Mouse (Mus musculus) lung, postnatal 0 days (tissue): ENCODE data around the gene Vps37d.

ENCODE experiments used
- CTCF ChIP-seq: IDR thresholded peaks from 2 replicates; pipeline ENCODE4 v1.5.1; 2016; ENCODE audit warnings: antibody characterized with exemption, mild to moderate bottlenecking
- EP300 ChIP-seq: IDR thresholded peaks from 2 replicates; pipeline ENCODE4 v1.6.1; 2016; ENCODE audit warnings: antibody characterized with exemption, mild to moderate bottlenecking, control low read depth

- TF ChIP-seq CTCF = no peak
- TF ChIP-seq EP300 = no peak
These were observed 33.5 kb downstream of the Vps37d start for GRCm38 (mm10) chr5:135044575-135044974.
